Mouse (Mus musculus) lung, embryonic 14.5 days (tissue): ENCODE results near the gene Irs1. TPM values are rescaled to one million over a fixed set of nuclear protein-coding genes. Genes with fewer than 3 reads are reported as not detected.

Source experiments
- ATAC-seq: fragments of 200-750 bp; cut with Nextera tagmentation; 2 replicates; pipeline ENCODE4 v1.8.0; 2017; ENCODE audit warnings: mild to moderate bottlenecking, moderate TSS enrichment, moderate library complexity; ENCODE audit not compliant: insufficient read depth
- DNase-seq: peaks from one replicate; pipeline ENCODE4 v3.0.0-alpha.2; 2015
- H3K27ac ChIP-seq: fragments of 300-500 bp; sonication (generic); 2 replicates; pipeline ENCODE4 v1.5.1; 2014; ENCODE audit warnings: low read depth, mild to moderate bottlenecking, moderate library complexity
- H3K27me3 ChIP-seq: fragments of 300-500 bp; sonication (generic); 2 replicates; pipeline ENCODE4 v1.6.1; 2014; ENCODE audit warnings: low read length, control low read depth; ENCODE audit not compliant: insufficient read depth
- H3K36me3 ChIP-seq: fragments of 300-500 bp; sonication (generic); 2 replicates; pipeline ENCODE4 v1.6.1; 2014; ENCODE audit warnings: control low read depth; ENCODE audit not compliant: insufficient read depth
- H3K4me1 ChIP-seq: fragments of 300-500 bp; sonication (generic); 2 replicates; pipeline ENCODE4 v1.6.1; 2014; ENCODE audit warnings: antibody characterized with exemption, control low read depth; ENCODE audit not compliant: insufficient read depth
- H3K4me2 ChIP-seq: fragments of 300-500 bp; sonication (generic); 2 replicates; pipeline ENCODE4 v1.6.1; 2014; ENCODE audit warnings: mild to moderate bottlenecking
- H3K4me3 ChIP-seq: fragments of 300-500 bp; sonication (generic); 2 replicates; pipeline ENCODE4 v1.5.1; 2014; ENCODE audit warnings: low read depth, low read length
- H3K9ac ChIP-seq: fragments of 300-500 bp; sonication (generic); 2 replicates; pipeline ENCODE4 v1.6.1; 2014
- H3K9me3 ChIP-seq: fragments of 300-500 bp; sonication (generic); 2 replicates; pipeline ENCODE4 v1.6.1; 2016; ENCODE audit warnings: low read depth, low read length, control low read depth
- CTCF ChIP-seq: IDR thresholded peaks from 2 replicates; pipeline ENCODE4 v1.5.1; 2016; ENCODE audit warnings: antibody characterized with exemption, low read depth
- WGBS: fragments of 180-500 bp; shearing (Covaris S2); extraction: QIAGEN DNeasy Blood & Tissue Kit; methylation state at CpG from one replicate; pipeline ENCODE4 v1.1.7; 2014; 5-methylcytosine and 5-hydroxymethylcytosine counted together
- polyA plus RNA-seq: library from polyadenylated mRNA; unstranded; fragments of >200 nt; fragmentation: Nextera tagmentation; extraction: Ambion mirVana; gene quantifications from 2 replicates; pipeline ENCODE4 v1.2.1, GENCODE M21; 2014

Irs1 gene
- polyA plus RNA-seq: 17.6 and 19.5 TPM in 2 replicates

- TF ChIP-seq CTCF: peak; percentile 30; the same call in 1 of the 2 replicates
- Histone ChIP-seq H3K4me1 (peaks cover 17% of the 10 kb centered on the region), H3K4me2 (peak within 1 kb of the TSS; percentile 79)
Measured at GRCm38 (mm10) chr1:82291151-82291797, at the start of gene Irs1. TSS of gene Irs1 (minus strand) at chr1:82291416.

GRCm38 (mm10) chr1:82334506-82334905 lies 43.3 kb upstream of the Irs1 start:
- Histone ChIP-seq H3K27me3 (no peaks in the 10 kb centered on the region), H3K9me3 (no peaks in the 10 kb centered on the region), H3K9ac (no peak overlapping the region), H3K4me1 (no peaks in the 10 kb centered on the region), H3K4me2 (no peak overlapping the region), H3K36me3 (no peaks in the 10 kb centered on the region), H3K27ac (no peak overlapping the region), H3K4me3 (no peak overlapping the region)
- no peak for TF ChIP-seq CTCF
- no peak for DNase-seq
- ATAC-seq: no peak
- WGBS: 78% methylated on average over 3 of the region's 3 CpGs

More at GRCm38 (mm10) chr1:82291151-82291797, at the start of gene Irs1:
- ATAC-seq: peak; percentile 90
- Histone ChIP-seq H3K36me3 (peaks cover 27% of the 10 kb centered on the region), H3K9ac (peak within 1 kb of the TSS; percentile 85), H3K27ac (peak within 1 kb of the TSS; percentile 97), H3K9me3 (no peaks in the 10 kb centered on the region), H3K4me3 (peak within 1 kb of the TSS; percentile 62), H3K27me3 (no peaks in the 10 kb centered on the region)
- peak; percentile 93 for DNase-seq
- under 1% methylated on average over 46 of the region's 60 CpGs for WGBS

- Histone ChIP-seq H3K4me1 (no peaks in the 10 kb centered on the region), H3K27me3 (no peaks in the 10 kb centered on the region), H3K9me3 (no peaks in the 10 kb centered on the region), H3K27ac (no peak overlapping the region), H3K36me3 (no peaks in the 10 kb centered on the region), H3K4me3 (no peak overlapping the region), H3K9ac (no peak overlapping the region), H3K4me2 (no peak overlapping the region)
- DNase-seq (no peak), ATAC-seq (no peak)
- no peak for TF ChIP-seq CTCF
Measured at GRCm38 (mm10) chr1:82329954-82330247, 38.7 kb upstream of the Irs1 start.

- no peaks in the 10 kb centered on the region for H3K27me3 ChIP-seq
- H3K4me1 ChIP-seq: no peaks in the 10 kb centered on the region
- H3K36me3 ChIP-seq: no peaks in the 10 kb centered on the region
- H3K4me2 ChIP-seq: no peak overlapping the region
- 77% methylated on average over 4 of the region's 4 CpGs for WGBS
- H3K27ac ChIP-seq: no peak overlapping the region
- TF ChIP-seq CTCF: no peak
- ATAC-seq (no peak), DNase-seq (no peak)
- no peak overlapping the region for H3K4me3 ChIP-seq
- H3K9ac ChIP-seq: no peak overlapping the region
- no peaks in the 10 kb centered on the region for H3K9me3 ChIP-seq
Measured at GRCm38 (mm10) chr1:82329237-82329953, 38.2 kb upstream of the Irs1 start.

GRCm38 (mm10) chr1:82328033-82328775 lies 37.0 kb upstream of the Irs1 start:
- Histone ChIP-seq H3K27ac (no peak overlapping the region), H3K4me2 (no peak overlapping the region), H3K36me3 (no peaks in the 10 kb centered on the region), H3K4me1 (no peaks in the 10 kb centered on the region), H3K9ac (no peak overlapping the region), H3K9me3 (no peaks in the 10 kb centered on the region), H3K4me3 (no peak overlapping the region), H3K27me3 (no peaks in the 10 kb centered on the region)
- 81% methylated on average over 7 of the region's 7 CpGs for WGBS
- TF ChIP-seq CTCF: no peak
- ATAC-seq: no peak
- DNase-seq: no peak

GRCm38 (mm10) chr1:82326120-82326519 lies 34.9 kb upstream of the Irs1 start:
- H3K27ac ChIP-seq: no peak overlapping the region
- no peak for ATAC-seq
- WGBS: 67% methylated on average over 5 of the region's 5 CpGs
- H3K36me3 ChIP-seq: no peaks in the 10 kb centered on the region
- no peaks in the 10 kb centered on the region for H3K27me3 ChIP-seq
- TF ChIP-seq CTCF: no peak
- no peak overlapping the region for H3K4me2 ChIP-seq
- no peak overlapping the region for H3K9ac ChIP-seq
- no peak for DNase-seq
- no peaks in the 10 kb centered on the region for H3K9me3 ChIP-seq
- H3K4me1 ChIP-seq: no peaks in the 10 kb centered on the region
- H3K4me3 ChIP-seq: no peak overlapping the region
